ENCODE assay signal across 9 mouse cellular contexts in genomic region chr7:35579849-35580248, GRCm38 (mm10). TPM values are rescaled to one million over a fixed set of nuclear protein-coding genes. Genes with fewer than 3 reads are reported as not detected.
DNase-seq lines count a peak whose midpoint lies in the region; ATAC-seq and TF ChIP-seq lines count a peak whose summit lies in the region.
"Had no signal": no experiment of that assay in that cellular context is flagged by ENCODE, and none has a peak within 500 bp of the region (broad histone marks: within the 10 kb centered on the region; RNA-seq: fewer than 3 reads in every experiment).

No protein-coding gene starts in this region.

- peaks cover 9% of the 10 kb centered on the region; the same call in 1 of the 2 replicates for H3K4me1 ChIP-seq in forebrain, embryonic 11.5 days (replicated peaks; ENCODE audit: control insufficient read depth, insufficient read depth, low read length)
- H3K4me1 ChIP-seq in forebrain, embryonic 13.5 days, result peaks cover 8% of the 10 kb centered on the region
- H3K4me1 ChIP-seq in midbrain, embryonic 11.5 days (ENCODE audit: control insufficient read depth, insufficient read depth, low read length), result peaks cover 14% of the 10 kb centered on the region
- H3K4me1 ChIP-seq in midbrain, embryonic 13.5 days (replicated peaks), result peaks cover 14% of the 10 kb centered on the region
- H3K4me1 ChIP-seq in small intestine, adult 2 months (ENCODE audit: control insufficient read depth, insufficient read depth, insufficient read length, low read length), result peaks cover 2% of the 10 kb centered on the region; the same call in 1 of the 2 replicates

- peak; percentile 73 for DNase-seq in forebrain, embryonic 11.5 days (ENCODE audit: low spot score)
- DNase-seq in midbrain, embryonic 11.5 days (ENCODE audit: low spot score, missing footprints), result peak; percentile 88
- peak; percentile 54 for DNase-seq in adrenal gland, postnatal 25 days
- DNase-seq in kidney, postnatal 4 days, result peak; percentile 78
- no peak for DNase-seq in Muller cell, postnatal 12 days (ENCODE audit: inconsistent ontology term)

- no peaks in the 10 kb centered on the region for H3K36me3 ChIP-seq in forebrain, embryonic 11.5 days (ENCODE audit: control insufficient read depth, insufficient read depth, low read length)
- H3K36me3 ChIP-seq in forebrain, embryonic 13.5 days (ENCODE audit: poor library complexity, severe bottlenecking), result no peaks in the 10 kb centered on the region
- H3K36me3 ChIP-seq in midbrain, embryonic 11.5 days (ENCODE audit: control insufficient read depth, insufficient read depth, low read length), result no peaks in the 10 kb centered on the region
- no peaks in the 10 kb centered on the region for H3K36me3 ChIP-seq in midbrain, embryonic 13.5 days
- no peaks in the 10 kb centered on the region for H3K36me3 ChIP-seq in small intestine, adult 2 months (ENCODE audit: control insufficient read depth, insufficient read depth, low read length)
- H3K36me3 ChIP-seq: lung, embryonic 15.5 days had no signal

- peaks cover 25% of the 10 kb centered on the region for H3K27me3 ChIP-seq in forebrain, embryonic 11.5 days (ENCODE audit: control insufficient read depth, insufficient read depth, low read length)
- H3K27me3 ChIP-seq in forebrain, embryonic 13.5 days, result peaks cover 43% of the 10 kb centered on the region
- peaks cover 15% of the 10 kb centered on the region for H3K27me3 ChIP-seq in midbrain, embryonic 11.5 days (ENCODE audit: control insufficient read depth, insufficient read depth, low read length)
- H3K27me3 ChIP-seq in midbrain, embryonic 13.5 days, result peaks cover 35% of the 10 kb centered on the region
- H3K27me3 ChIP-seq in small intestine, adult 2 months (ENCODE audit: control insufficient read depth, insufficient read depth, low read length), result peaks cover 16% of the 10 kb centered on the region

- H3K4me3 ChIP-seq in forebrain, embryonic 11.5 days (ENCODE audit: low read depth, low read length), result no peak overlapping the region
- no peak overlapping the region for H3K4me3 ChIP-seq in forebrain, embryonic 13.5 days
- no peak overlapping the region for H3K4me3 ChIP-seq in midbrain, embryonic 11.5 days (ENCODE audit: low read depth, low read length)
- no peak overlapping the region for H3K4me3 ChIP-seq in midbrain, embryonic 13.5 days (replicated peaks)
- H3K4me3 ChIP-seq in small intestine, adult 2 months (ENCODE audit: low read depth, low read length), result no peak overlapping the region
- H3K4me3 ChIP-seq: lung, embryonic 15.5 days had no signal

- no peaks in the 10 kb centered on the region for H3K9me3 ChIP-seq in forebrain, embryonic 11.5 days (ENCODE audit: control insufficient read depth, low read length)
- H3K9me3 ChIP-seq in forebrain, embryonic 13.5 days (replicated peaks), result no peaks in the 10 kb centered on the region
- H3K9me3 ChIP-seq in midbrain, embryonic 11.5 days (ENCODE audit: control insufficient read depth, low read length), result no peaks in the 10 kb centered on the region
- no peaks in the 10 kb centered on the region for H3K9me3 ChIP-seq in midbrain, embryonic 13.5 days
- H3K9me3 ChIP-seq: lung, embryonic 15.5 days had no signal

- no peak for TF ChIP-seq POLR2A in small intestine, adult 2 months (IDR thresholded peaks at IDR 0.05; ENCODE audit: low read depth, low read length)

- no peak overlapping the region for H3K9ac ChIP-seq in forebrain, embryonic 11.5 days (ENCODE audit: low read length)
- H3K9ac ChIP-seq in forebrain, embryonic 13.5 days, result no peak overlapping the region
- no peak overlapping the region for H3K9ac ChIP-seq in midbrain, embryonic 11.5 days (ENCODE audit: low read length)
- no peak overlapping the region for H3K9ac ChIP-seq in midbrain, embryonic 13.5 days (replicated peaks)
- H3K9ac ChIP-seq: lung, embryonic 15.5 days had no signal

- WGBS in forebrain, embryonic 11.5 days, result 36% methylated on average over 4 of the region's 4 CpGs
- WGBS in forebrain, embryonic 13.5 days, result 31% methylated on average over 4 of the region's 4 CpGs
- WGBS in midbrain, embryonic 11.5 days, result 36% methylated on average over 4 of the region's 4 CpGs
- WGBS in midbrain, embryonic 13.5 days, result 38% methylated on average over 4 of the region's 4 CpGs
- WGBS in small intestine, adult 2 months, result 44% methylated on average over 4 of the region's 4 CpGs

- no peak overlapping the region for H3K4me2 ChIP-seq in forebrain, embryonic 11.5 days (ENCODE audit: low read depth, low read length, severe bottlenecking)
- no peak overlapping the region for H3K4me2 ChIP-seq in forebrain, embryonic 13.5 days
- no peak overlapping the region for H3K4me2 ChIP-seq in midbrain, embryonic 11.5 days
- no peak overlapping the region for H3K4me2 ChIP-seq in midbrain, embryonic 13.5 days (replicated peaks)
- H3K4me2 ChIP-seq: lung, embryonic 15.5 days had no signal

- TF ChIP-seq CTCF in small intestine, adult 2 months (IDR thresholded peaks at IDR 0.05; ENCODE audit: extremely low read depth, insufficient read length, insufficient replicate concordance, low read depth, low read length), result peak; percentile 83; the same call in 1 of the 2 replicates

- no peak for ATAC-seq in forebrain, embryonic 11.5 days (replicated peaks; ENCODE audit: low FRiP score)
- no peak for ATAC-seq in forebrain, embryonic 13.5 days
- no peak for ATAC-seq in midbrain, embryonic 11.5 days (ENCODE audit: low FRiP score)
- ATAC-seq in midbrain, embryonic 13.5 days, result no peak

- no peak overlapping the region for H3K27ac ChIP-seq in forebrain, embryonic 11.5 days (ENCODE audit: low read depth, low read length)
- H3K27ac ChIP-seq in forebrain, embryonic 13.5 days, result no peak overlapping the region
- H3K27ac ChIP-seq in midbrain, embryonic 11.5 days (ENCODE audit: low read depth, low read length), result no peak overlapping the region
- H3K27ac ChIP-seq in midbrain, embryonic 13.5 days, result no peak overlapping the region
- no peak overlapping the region for H3K27ac ChIP-seq in small intestine, adult 2 months (ENCODE audit: insufficient read depth, low read depth, low read length)
- H3K27ac ChIP-seq: lung, embryonic 15.5 days had no signal

RNA-seq across cellular contexts. Expression of gene Rgs9bp, which starts 5.5 kb away (rescaled TPM):
- polyA plus RNA-seq in forebrain, embryonic 11.5 days (2014; fragmentation: Nextera tagmentation; extraction: Ambion mirVana), result 0.21 and 0.32 TPM in 2 replicates
- 0.03 TPM in 2 replicates for polyA plus RNA-seq in forebrain, embryonic 13.5 days (2015; fragmentation: Nextera tagmentation; extraction: Ambion mirVana)
- 0.11 and 0.45 TPM in 2 replicates for polyA plus RNA-seq in midbrain, embryonic 11.5 days (2014; fragmentation: Nextera tagmentation; extraction: Ambion mirVana)
- 0.05 and 0.13 TPM in 2 replicates for polyA plus RNA-seq in midbrain, embryonic 13.5 days (2015; fragmentation: Nextera tagmentation; extraction: Ambion mirVana)
- 0.39 and 0.76 TPM in 2 replicates for total RNA-seq in adrenal gland, postnatal 25 days (2021)
- polyA plus RNA-seq in small intestine, adult 2 months (2012; rRNA removed), result 0.03 TPM in 2 replicates

RNA-seq across cellular contexts. Expression of gene Ankrd27, which starts 6.2 kb away (rescaled TPM):
- polyA plus RNA-seq in forebrain, embryonic 11.5 days (2014; fragmentation: Nextera tagmentation; extraction: Ambion mirVana), result 30.5 and 35.9 TPM in 2 replicates
- 29.7 and 30.8 TPM in 2 replicates for polyA plus RNA-seq in forebrain, embryonic 13.5 days (2015; fragmentation: Nextera tagmentation; extraction: Ambion mirVana)
- 27.0 and 31.0 TPM in 2 replicates for polyA plus RNA-seq in midbrain, embryonic 11.5 days (2014; fragmentation: Nextera tagmentation; extraction: Ambion mirVana)
- 18.7 and 19.3 TPM in 2 replicates for polyA plus RNA-seq in midbrain, embryonic 13.5 days (2015; fragmentation: Nextera tagmentation; extraction: Ambion mirVana)
- 27.9 and 33.3 TPM in 2 replicates for total RNA-seq in adrenal gland, postnatal 25 days (2021)
- 8.5 and 13.5 TPM in 2 replicates for polyA plus RNA-seq in small intestine, adult 2 months (2012; rRNA removed)

RNA-seq across cellular contexts. Expression of gene Nudt19, which starts 23.7 kb away (rescaled TPM):
- 43.3 and 45.7 TPM in 2 replicates for polyA plus RNA-seq in forebrain, embryonic 11.5 days (2014; fragmentation: Nextera tagmentation; extraction: Ambion mirVana)
- polyA plus RNA-seq in forebrain, embryonic 13.5 days (2015; fragmentation: Nextera tagmentation; extraction: Ambion mirVana), result 67.4 and 70.9 TPM in 2 replicates
- polyA plus RNA-seq in midbrain, embryonic 11.5 days (2014; fragmentation: Nextera tagmentation; extraction: Ambion mirVana), result 43.2 and 46.1 TPM in 2 replicates
- 61.9 TPM in 2 replicates for polyA plus RNA-seq in midbrain, embryonic 13.5 days (2015; fragmentation: Nextera tagmentation; extraction: Ambion mirVana)
- total RNA-seq in adrenal gland, postnatal 25 days (2021), result 54.7 and 63.0 TPM in 2 replicates
- polyA plus RNA-seq in small intestine, adult 2 months (2012; rRNA removed), result 51.8 and 60.5 TPM in 2 replicates

RNA-seq across cellular contexts. Expression of gene Tdrd12, which starts 42.3 kb away (rescaled TPM):
- not detected in 2 replicates for polyA plus RNA-seq in forebrain, embryonic 11.5 days (2014; fragmentation: Nextera tagmentation; extraction: Ambion mirVana)
- polyA plus RNA-seq in forebrain, embryonic 13.5 days (2015; fragmentation: Nextera tagmentation; extraction: Ambion mirVana), result 0.36 and 0.37 TPM in 2 replicates
- polyA plus RNA-seq in midbrain, embryonic 11.5 days (2014; fragmentation: Nextera tagmentation; extraction: Ambion mirVana), result 0.11 TPM in 2 replicates
- 0.34 TPM in 1 of 2 replicates, not detected in the other for polyA plus RNA-seq in midbrain, embryonic 13.5 days (2015; fragmentation: Nextera tagmentation; extraction: Ambion mirVana)
- 0.15 TPM in 1 of 2 replicates, not detected in the other for total RNA-seq in adrenal gland, postnatal 25 days (2021)
- polyA plus RNA-seq in small intestine, adult 2 months (2012; rRNA removed), result not detected in 2 replicates
